Mouse (Mus musculus) neutrophil, adult 5-6 weeks (primary cell): ENCODE measurements around the gene Slc20a1. TPM values are rescaled to one million over a fixed set of nuclear protein-coding genes. Genes with fewer than 3 reads are reported as not detected.

Source experiments
- ATAC-seq: fragments of 151-379, 151-347 bp; 2 replicates; pipeline ENCODE4 v1.8.0; 2017; ENCODE audit warnings: mild to moderate bottlenecking, moderate TSS enrichment; ENCODE audit not compliant: insufficient number of reproducible peaks, poor library complexity, low FRiP score, severe bottlenecking; ENCODE audit errors: extremely low read depth
- total RNA-seq: library from RNA; stranded (forward); fragments of 200-1000 nt; gene quantifications from 2 replicates; pipeline ENCODE4 v1.2.3, GENCODE M21; 2017

The Slc20a1 gene
- total RNA-seq, 1 experiment from 2014 or later: 196 TPM

DNA sequence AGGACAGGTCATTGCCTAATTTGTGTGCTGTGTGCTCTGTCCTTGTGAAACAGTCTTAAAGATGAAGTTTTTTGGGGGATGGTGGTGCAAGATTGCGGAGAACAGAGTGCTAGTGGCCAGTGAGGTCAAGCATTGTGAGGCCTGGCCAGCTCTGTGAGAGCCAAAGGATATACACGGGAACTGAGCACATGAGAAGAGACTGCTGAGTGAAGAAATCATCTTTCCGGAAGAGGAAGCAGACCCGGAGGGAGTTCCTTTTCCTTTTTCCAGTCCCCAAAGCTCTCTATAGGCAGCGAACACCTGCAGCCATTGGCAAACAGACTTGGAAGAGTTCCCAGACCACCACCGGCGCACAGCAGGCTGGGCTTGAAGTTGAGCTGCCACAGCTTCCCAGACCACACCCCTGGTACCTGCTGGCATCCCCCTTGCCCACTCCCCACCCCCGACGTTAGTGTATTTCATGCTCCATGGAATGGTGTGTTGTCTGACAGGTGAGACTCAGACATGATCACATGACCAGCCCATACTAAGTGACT is 22.6 kb downstream of the Slc20a1 start:
- ATAC-seq: peak; percentile 49; the same call in 1 of the 2 replicates

DNA sequence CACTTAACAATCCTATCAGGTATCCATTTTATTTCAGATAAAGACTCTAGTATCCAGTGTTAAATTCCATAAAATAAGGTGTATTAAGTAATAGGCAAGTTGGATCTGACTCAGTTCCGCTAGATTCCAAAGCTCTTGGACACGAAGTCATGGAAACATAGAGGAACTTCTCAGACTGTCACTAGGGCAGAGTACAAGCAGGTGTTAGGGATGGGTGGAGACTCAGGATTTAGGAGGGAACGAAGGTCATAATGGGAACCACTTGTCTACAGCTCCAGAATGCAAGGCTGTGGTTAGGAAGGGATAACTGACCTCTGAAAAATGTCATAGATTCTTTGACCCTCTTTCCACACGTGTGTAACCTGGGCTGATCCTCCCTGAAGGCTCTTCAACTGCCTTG is 25.6 kb downstream of the Slc20a1 start:
- ATAC-seq: no peak

DNA sequence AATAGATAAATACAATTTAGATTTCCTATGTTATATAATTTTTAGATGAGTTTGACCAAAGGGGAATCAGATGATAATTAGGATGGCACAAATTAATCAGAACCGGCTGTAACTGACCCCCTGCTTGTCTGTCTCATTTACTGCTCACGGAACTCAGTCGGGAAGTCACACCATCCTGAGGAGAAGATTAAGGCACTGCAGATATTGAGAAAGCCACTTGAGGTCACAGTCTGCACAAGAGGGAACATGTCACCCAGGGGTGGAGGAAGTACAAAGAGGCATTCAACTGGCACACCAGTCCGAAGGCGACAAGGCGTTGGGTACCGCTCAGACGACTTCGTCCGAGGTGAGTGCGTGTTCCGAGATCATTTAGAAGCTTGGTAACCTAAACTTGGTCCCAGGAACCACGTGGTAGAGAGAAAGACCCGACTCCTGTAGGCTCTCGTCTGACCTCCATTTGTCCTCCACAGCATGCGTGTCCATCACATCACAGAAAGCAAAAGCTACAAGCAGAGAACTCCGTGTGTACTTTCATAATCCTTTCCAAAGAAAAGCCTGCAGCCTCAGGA is 26.8 kb downstream of the Slc20a1 start:
- no peak for ATAC-seq

DNA sequence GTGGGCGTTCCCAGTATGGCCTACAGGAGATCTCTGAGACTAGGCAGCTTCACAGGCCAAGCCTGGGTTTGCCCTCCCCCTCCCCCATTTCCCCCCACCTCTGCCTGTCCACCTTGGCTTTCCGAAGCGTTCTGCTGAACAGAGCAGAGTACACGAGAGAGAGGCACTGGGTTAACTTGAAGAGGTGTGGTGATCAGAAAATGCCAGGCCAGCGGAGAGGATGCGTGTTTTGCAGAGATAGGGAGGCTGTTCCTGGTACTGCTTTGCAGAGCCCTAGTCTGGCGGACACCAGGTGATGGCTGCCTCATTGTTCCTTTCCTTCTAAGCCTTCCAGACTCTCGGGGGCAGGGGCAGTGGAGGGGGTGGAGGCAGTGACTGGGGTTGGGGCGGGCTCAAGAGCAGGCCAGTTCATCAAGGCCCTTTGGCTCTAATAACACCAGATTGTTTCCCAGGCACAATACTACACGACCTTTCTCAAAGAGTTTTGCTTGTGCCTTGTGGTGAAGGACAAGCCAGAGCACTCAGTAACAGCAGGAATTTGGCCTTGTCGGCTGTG is 27.8 kb downstream of the Slc20a1 start:
- no peak for ATAC-seq

DNA sequence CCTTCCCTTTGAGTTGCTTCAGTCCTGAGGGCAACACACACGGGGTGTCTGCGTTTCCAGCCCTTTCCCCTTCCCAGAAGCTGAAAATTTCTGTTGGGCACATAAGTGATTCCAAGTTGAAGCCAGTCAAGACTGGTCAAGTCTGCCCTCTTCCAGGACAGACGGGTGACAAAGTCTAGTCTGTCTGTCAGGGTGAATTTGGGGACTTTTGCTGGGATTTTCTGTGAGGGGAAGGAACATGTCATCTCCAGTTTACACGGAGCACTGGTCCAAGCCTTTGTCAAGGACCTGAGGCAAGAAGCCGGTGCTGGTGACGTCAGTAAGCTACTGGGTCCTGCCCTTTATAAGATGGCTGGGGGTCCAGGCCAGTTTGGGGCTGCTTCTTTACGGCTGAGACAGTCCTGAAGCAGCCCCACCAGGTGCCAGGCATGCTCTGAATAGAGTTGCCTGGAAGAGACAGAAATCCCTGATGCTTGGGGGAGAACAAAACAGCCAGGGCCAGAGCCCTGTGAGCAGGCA is 28.5 kb downstream of the Slc20a1 start:
- ATAC-seq: no peak

DNA sequence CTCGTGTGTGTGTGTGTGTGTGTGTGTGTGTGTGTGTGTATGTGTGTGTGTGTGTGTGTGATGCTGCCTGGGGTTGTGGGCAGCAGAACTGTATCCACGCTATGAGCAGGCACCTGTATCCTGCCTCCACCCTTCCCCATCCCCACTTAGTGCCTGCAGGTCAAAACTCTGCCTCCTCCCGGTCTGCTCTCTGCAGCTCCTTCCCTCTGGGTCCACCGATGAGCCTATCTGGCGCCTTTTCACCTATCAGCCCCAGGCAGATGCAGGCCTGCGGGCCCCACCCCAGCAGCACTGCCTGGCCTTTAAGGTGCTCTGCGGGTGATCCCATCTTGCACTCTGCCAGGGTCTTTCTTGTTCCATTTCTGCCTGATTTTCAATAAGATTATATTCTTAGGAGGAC is 29.1 kb downstream of the Slc20a1 start:
- no peak for ATAC-seq

DNA sequence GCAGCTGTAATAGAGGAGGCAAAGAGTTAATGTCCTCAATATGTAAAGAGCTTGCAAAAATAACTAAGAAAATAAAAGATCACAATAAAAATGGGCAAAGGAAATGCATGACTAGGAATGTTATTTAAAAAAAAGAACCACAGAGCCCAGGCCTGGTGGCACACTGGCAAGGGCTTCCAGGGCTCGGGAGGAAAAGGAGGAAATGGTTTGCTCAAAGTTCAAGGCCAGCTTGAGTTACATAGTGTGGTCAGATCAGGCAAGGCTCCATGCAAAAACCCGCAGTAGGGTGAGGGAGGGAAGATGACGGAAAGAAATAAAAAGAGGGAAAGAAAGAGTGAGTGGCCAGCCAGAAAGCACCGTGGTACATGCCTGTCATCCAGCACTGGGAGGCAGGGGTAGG is 30.0 kb downstream of the Slc20a1 start:
- ATAC-seq: no peak

DNA sequence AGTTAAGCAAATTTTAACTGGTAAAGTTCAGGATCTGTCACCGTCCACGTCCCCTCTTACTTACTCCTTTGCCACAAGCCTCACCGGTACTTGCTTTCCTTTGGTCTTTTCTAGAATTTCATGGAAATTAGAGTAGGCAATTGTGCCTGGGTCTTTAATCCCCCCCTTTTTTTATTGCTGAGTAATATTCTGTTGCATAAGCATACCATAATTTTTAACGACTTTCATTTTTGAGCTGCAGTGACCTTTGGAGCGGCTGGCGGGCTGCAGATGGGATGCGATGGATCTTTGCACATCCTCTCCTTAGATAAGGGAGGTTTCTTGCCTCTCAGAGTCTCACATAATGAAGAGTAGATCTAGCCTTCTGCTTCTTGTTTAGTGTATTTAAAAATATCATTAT is 30.8 kb downstream of the Slc20a1 start:
- ATAC-seq: no peak

DNA sequence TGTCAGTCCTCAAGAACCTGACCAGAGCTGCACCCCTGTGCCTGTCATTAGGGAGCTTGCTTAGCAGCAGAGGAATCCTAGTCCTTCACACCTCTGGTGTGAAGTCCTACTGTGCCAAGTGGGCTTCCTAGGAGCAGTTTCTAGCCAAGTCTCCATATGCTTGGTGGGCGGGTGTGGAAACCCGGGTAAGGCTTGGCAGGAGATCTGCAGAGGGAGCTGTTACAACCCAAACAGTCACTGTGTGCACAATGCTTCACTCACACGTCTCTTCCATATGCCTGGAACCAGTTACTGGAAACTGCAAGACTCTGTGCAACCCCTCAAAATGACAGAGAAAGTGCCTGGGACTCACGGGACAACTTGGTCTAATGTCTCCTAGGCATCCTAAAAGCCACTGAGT is 33.5 kb downstream of the Slc20a1 start:
- ATAC-seq: no peak

DNA sequence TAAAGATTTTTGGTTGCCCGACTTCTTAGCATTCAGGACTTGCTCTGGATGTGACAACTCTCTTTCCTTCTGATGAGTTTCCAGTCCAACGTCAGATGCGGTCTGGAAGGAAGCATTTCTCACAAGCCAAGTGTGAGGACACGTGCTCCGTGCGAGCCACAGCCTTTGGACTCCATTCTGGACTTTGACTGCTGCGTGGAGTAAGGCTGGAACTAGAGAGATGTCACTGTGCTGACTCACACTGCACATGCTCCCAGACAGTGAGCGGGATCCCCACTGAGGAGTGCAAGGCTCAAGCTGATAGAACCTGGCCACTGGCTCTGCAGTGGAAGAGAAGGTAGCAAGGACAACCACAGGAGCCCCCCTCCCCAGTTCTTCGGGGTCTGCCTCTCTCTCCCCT is 33.9 kb downstream of the Slc20a1 start:
- no peak for ATAC-seq

DNA sequence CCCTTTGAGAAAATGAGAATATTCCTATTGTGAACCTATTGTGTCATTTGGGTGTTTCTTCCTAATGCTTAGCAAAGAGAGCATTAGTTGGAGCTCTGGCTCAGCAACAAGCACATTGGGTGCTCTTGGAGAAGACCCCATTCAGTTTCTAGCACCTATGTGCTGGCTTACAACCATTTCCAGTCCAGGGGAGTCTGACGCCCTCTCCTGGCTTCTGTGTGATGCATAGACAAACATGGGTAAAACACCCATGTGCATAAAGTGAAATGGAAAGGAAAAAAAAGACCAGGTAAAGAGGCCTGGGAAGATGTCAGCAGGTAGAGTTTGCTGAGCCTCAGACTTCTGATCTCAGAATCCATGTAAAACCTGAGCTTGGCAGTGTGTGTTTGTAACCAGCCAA is 34.7 kb downstream of the Slc20a1 start:
- ATAC-seq: no peak

DNA sequence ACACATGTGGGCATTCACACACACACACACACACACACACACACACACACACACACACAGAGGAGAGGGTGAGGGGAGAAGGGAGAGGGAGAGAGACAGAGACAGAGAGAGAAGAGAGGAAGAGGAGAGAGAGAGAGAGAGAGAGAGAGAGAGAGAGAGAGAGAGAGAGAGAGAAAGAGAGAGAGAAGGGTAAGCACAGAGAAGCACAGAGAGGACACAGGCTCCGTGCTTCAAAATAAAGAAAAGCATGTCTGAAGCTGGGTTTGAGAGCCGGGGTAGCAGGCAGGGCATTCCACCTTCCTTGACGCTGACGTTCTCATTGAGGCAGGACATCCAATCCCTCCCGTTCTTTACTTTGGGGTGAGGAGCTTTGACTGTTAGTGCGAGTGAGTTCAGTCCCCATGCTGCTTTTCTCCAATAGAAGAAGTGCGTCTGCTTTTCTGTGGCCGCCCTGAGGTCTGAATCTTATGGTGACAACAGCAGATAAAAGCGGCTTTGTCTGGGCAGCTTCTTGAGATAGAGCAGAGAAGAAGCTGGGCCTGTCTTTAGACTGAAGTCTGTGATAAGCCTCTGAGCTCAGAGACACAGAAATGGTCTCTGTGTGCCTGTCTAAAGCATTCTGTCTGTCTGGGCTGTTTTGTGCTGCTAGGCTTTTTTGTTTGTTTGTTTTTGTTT is 35.4 kb downstream of the Slc20a1 start:
- ATAC-seq: no peak

DNA sequence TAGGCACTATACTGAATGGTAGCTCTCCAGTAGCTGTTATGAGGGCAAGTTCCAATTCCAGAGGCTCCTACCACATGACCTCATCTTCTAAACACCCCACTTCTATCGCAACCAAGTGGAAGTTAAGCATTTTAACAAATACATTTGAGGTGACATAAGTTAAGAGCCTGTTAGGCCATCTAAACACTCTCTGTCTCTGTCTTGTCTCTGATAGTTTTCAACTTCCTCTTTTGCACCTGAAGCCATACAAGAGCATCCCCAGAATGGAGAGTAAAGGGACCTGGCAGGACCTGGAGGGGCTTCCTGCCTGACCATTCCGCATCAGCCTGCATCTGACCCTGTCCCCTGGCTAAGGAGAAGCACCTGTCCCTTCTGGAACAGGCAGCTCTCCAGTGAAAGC is 36.2 kb downstream of the Slc20a1 start:
- no peak for ATAC-seq

DNA sequence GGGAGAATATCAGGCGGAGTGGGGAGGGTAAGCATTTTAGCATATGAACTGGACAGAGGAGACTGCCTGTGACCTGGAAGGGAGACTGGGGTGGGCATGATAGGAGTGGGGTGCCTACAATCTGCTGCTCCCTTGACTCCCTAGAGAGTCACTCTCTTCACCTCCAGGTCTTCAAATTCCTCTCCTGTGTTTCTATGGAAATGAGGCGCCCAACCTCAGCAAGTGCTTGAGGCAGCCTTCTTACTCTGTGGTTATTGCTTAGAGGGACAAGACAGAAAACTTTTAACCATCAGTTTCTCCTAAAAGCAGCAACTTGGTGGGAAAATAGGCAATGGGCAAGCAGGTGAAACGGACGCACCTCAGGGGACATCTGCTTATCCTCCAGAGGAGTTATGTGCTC is 38.0 kb downstream of the Slc20a1 start:
- ATAC-seq: no peak

DNA sequence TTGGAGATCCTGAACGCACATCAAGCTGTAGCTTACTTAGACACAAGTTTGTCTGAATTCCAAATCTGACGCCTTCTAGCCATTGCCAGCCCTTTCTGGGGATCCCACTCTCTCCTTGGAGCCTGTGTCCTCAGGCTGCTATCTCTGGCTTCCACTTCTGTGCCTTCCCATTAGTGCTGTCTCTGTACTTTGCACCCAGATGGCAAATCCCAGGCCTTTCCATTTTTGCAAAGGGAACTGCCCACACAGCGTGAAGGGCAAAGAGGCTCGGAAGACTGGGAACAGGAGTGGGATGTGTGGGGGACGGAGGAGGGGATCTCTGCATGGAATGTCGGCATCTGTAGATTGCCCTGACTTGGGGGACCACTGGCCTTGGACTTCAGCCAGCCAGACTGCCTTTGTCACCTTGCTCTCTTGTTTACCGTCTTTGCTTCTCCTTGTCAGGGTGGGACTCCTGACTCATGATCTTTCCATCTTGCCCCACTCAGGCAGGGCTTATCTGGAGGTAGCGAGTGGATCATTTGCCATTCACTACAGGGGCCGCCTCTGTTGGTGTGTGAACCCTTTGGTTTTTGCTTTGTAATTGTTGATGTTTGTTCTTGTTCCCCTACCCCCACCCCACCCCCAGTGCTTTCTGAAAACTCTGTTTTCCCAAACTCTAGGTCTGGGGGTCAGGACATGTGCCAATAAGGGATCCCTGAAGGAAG is 42.3 kb downstream of the Slc20a1 start:
- no peak for ATAC-seq

DNA sequence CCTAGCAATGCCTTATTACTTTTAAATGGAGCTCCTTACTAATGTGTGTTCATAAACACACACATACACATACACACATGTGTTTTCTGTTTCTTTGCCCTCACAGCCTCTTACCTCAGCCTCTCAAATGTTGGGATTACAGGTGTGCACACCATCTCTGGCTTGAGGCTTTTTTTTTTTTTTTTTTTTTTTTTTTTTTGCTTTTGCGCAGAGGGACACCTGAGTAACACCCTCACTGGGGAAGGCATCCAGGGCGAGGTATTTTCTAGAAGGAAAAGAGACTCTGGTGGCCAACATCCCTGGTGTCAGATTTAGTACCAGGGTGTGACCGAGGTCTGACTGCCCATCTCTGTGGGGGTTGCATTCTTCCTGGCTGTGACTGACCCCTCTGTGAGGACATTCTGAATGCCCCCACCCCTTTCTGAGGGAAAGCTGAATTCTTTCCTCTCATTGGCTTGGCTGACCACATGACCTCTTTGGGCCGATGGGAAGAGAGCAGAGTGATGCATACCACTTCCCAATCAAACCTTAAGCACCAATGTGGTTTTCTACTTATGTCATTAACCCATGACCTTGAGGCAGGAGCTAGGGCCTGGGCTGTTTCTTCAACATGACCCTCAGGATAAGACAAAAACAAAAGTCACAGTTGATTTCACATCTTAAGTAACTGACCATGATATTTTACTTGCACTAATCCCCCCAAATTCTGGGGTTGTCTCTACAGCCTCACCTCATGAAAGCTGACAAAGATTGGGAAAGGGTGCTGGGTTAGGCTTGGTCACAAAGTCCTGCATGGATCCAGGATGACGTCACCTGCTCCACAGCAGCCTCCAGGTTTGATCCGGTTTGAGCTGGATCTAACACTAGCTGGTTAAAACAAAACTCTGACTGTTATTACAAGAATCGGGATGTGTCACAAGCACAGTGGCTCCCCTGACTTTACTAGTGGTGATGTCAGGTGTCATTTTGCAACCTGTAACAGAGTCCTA is 43.6 kb downstream of the Slc20a1 start:
- ATAC-seq: no peak

DNA sequence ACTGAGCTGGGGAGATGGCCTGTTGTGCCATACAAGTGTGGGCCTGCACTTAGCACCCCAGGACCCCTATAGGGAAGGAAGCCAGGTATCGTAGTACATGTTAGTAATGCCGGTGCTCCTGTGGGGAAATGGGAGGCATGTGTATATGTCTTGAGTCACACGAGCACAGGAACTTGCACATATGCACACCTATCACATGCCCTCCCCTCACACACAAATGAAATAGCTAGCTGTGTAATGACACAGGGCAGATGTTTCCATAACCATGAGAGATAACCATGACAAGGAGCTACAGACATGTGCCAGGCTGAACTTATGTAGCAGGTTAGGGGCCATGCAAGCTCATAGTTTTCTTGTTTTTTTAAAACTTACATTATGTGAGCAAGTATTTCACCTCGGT is 44.4 kb downstream of the Slc20a1 start:
- ATAC-seq: no peak

DNA sequence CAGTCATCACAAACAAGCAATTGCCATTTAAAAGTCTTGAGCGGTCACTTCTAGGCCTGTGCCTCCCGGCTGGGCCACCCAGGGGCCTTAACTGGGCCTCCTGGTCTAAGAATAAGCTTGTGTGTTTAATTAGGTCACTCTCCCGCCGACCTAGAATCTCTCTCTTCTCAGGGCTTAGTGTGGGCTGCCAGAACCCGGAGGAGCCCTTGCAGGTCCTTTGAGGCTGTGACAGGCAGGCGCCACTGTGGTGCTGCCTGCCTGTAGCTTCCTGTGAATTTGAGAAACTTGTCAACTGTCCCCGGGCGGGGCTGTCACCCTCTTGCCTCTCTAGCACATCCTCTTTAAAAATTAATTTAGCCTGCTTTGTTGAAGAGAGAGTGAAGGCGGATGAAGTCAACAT is 45.2 kb downstream of the Slc20a1 start:
- ATAC-seq: no peak
